Mouse (Mus musculus): ENCODE data around the gene Pmfbp1. TPM values are rescaled to one million over a fixed set of nuclear protein-coding genes. Genes with fewer than 3 reads are reported as not detected.
A peak's percentile ranks its signal among the peaks of the same experiment; 100 is the strongest.

Pmfbp1 gene
- total RNA-seq, 2 experiments from 2014 or later = not detected

DNA sequence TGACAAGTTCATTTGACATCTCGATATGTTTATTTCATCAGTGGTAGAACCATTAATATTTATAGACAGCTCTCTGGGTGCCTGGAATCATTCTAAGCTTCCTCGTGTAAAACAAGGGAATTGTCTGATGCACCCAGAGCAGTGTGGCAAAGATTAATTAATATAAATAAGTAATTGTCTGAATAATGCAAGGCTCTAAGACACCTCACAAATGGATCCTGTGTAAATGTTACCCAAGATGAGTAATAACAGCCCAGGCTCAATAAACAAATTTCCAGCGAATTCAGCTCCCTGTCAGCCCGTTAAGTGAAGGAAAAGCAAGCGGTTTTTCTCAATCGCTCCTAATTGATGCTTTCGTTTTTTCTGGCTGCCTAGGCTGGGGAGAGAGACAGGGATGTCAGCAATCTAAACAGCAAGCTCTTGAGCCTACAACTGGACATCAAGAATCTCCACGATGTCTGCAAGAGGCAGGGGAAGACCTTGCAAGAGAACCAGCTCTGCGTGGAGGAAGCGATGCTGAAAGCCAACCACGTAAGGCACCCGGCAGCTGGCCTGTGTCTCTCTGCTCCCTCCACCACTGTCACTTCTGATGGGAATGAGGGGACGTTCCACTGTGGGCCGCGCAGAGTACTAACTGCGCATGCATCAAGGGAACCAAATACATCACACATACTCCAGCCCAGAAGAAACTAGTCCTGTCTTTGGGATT lies 5.3 kb downstream of the Pmfbp1 start:
- no peak for DNase-seq

DNA sequence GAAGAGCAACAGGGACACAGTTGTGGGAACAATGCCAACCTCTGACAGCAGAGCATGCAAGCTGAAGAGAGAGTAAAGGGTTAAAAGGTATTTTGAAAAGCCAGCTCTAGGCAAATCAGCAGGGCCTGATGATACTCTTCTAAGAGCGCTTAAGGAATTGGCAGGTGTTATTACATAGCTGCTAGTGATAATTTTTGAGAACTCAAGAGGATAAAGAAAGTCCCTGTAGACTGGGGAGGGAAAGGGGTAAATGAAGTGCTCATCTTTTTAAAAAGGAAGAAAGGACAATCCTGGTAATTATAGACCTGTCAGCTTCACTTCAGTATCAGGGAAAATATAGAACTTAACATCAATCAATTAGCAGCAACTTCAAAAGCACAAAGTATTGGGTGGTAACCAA lies 9.7 kb downstream of the Pmfbp1 start:
- DNase-seq = no peak

DNA sequence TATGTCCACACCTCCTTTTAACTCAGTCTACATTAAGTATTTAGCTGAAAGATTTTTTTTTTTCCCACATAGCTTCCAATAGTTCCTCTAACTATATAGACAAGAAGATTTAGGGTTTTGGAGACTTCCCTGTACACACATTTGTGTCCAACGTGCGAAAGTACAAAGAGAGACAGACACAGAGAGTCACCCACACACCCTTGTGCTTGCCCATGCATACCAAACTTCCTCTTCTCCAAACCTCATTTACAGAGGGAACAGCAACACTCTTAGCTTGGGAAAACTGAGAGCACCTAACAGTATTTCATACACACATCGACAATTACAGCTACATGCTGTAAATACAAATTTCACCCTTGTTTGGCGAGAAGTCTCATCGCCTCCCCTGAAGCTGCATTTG lies 11.7 kb downstream of the Pmfbp1 start:
- no peak for DNase-seq

DNA sequence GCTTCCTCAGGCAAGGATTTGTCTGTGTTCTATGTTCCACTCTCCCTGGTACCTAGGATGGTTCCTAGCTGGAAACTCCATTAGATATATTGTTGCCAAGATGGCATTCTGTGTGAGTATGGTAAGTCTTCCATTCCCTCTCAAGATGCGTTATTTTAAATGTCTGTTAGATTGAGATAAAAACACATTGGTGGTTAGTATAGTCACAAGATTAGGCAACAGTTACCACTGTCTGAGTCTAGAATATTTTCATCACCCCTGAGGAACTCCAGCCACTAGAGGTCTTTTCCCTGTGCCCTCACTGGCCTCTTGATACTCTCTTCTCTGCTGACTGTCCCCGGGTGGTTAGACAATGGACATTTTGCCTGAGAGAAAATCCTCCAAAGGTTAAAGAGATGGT lies 30.2 kb downstream of the Pmfbp1 start:
- no peak for DNase-seq

DNA sequence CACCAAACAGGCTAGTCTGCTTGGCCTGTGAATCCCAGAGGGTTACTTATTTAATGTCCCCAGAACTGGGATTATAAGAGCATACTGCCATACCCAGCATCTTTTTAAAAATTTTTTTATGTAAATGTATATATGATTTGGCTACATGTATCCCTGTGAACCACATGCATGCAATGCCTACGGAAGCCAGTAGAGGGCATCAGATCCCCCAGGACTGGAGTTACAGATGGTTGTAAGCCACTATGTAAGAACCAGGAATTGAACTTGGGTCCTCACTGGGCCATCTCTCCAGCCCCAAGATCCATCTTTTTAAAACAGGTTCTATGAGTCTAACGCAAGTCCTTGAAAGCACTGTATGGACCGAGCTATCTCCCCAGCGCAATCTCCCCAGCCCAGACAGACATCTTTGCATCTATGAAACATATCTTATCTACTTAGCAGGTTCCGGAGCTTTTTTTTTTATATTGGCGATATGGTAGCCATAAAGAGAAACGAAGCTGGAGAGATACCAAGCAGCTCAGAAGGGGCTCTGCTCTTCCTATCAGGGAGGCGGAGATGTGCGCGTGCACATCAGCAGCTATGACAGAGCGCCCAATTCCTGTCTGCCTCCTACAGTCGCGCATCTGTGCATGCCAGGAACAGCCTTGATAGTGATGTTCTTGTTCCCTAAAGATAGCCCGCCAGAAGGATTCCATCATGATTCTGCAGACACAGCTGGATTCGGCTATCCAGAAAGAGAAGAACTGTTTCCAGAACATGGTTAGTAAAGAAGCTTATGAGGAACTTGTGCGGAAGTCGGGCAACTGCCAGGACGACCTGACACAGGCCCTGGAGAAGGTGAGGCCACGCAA lies 41.5 kb downstream of the Pmfbp1 start:
- no peak for DNase-seq

DNA sequence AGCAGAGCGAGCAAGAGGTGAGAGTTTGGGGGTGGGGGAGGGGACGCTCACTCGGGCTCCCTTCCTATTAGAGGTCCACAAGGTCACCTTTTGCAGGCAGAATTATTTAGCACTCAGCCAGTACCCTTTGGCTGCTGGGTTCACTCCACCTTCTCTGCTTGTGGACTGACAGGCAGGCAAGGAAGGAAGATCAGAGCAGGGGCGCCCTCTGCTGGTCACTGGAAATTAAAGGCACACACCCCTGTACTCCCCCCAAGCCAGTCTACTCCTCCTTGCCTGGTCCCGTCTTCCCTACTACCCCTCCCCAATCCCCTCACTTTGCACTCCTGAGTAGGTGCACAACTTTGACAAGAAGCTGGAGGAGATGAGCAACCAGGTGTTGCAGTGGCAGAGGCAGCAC lies 42.9 kb downstream of the Pmfbp1 start:
- DNase-seq = peak; percentile 38

DNA sequence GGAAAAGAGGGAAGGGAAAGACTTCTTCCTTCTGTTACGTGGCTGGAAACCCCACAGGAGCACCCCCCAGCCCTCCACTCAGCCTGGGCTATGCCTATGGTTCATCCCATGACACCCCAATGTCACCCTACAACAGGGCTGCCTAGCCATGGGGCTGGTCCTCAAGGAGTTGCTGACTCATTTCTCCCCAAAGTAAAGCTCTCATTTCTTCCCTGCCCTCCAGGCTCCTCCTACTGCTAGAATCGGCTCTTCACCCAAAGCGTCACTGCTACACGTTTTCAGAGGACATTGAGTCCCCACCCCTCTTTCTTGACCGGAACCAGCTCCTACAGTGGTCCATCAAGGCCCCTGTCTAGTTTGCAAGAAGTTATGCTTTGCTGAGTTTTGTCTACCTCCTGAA lies 48.3 kb downstream of the Pmfbp1 start:
- DNase-seq = no peak

DNA sequence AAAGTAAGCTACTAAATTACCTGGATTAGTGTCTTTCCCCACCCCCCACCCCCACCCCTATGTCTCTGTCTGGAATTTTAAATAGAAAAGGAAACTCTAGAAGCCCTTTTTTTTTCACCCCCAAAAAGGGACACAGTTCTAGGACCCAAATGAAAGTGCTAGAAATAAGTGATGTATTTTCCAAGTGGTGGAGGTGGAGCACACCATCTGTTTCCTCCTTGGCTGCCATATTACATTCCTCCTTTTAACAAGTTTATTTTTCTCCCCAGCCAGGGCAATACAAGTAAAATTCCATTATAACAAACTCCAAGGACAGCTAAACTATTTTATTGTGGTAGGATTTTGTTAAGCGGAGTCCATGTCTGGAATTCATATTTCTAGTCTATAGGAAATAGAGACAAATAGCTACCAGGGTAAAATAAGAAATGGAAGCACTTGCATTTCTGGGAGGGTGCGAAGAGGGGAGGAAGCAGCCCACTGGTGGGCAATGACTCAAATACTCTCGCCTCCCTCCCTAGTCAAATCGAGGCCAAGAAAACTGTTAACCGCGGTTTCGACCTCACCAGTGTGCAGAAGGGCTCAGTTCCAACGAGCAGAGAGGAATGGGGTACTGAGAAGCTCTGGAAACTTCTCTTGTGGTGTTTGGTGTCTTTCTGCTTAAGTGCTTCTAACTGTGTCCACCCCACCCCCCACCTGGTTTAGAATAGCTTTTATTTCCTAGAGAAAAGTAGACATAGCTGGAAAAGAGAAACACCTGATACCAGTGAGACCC lies 49.1 kb downstream of the Pmfbp1 start:
- no peak for DNase-seq

DNA sequence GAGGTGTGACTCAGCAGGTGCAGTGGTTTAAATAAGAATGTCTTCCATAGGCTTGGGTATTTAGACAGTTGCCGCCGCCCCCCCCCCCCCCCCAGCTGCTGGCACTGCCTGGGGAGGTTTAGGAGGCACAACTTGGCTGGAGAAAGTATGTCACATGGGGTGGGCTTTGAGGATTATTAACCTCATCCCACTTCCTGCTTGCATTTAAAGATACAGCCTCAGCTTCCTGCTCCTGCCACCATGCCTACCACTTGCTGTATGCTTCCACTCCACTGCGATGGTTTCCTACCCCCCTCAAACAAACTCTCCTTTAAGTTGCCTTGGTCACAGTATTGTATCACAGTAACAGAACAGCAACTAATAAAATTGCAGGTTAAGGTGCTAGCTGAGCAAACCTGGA lies 50.2 kb downstream of the Pmfbp1 start:
- DNase-seq = no peak

DNA sequence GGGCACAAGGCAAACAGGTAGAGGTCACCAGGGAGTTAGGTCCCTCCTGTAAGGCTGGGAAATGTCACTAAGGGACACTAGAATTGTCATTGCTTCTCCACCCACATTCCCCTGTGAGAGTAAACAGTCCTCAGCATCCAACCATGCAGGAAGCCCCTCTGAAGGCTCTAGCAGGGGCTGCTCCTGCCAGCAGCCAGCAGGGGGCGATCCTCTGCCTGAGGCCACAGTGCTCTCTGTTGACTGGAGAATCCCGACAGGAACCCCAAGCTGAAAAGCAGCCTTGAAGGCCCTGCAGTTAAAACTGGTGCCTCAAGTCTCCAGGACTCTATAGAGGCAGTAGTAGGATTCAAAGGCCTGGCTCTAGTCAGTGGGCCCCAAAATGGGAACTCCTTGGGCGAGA lies 57.8 kb downstream of the Pmfbp1 start:
- DNase-seq = no peak

DNA sequence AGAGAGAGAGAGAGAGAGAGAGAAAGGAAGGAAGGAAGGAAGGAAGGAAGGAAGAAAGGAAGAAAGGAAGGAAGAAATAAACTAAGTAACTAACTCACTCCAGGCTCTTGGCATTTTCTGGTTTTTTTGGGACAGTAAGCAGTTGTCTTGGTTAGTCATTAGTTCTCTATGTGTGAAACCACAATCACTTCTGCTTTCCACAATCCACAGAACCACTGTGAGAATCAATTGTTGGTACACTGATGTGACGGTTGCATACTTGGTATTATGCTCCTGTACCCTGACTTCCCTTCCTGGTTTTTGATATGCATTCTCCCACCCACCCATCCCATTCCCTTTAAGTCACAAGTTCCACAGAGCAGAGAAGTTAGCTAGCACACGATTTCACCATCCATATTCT lies 70.1 kb downstream of the Pmfbp1 start:
- no peak for DNase-seq

DNA sequence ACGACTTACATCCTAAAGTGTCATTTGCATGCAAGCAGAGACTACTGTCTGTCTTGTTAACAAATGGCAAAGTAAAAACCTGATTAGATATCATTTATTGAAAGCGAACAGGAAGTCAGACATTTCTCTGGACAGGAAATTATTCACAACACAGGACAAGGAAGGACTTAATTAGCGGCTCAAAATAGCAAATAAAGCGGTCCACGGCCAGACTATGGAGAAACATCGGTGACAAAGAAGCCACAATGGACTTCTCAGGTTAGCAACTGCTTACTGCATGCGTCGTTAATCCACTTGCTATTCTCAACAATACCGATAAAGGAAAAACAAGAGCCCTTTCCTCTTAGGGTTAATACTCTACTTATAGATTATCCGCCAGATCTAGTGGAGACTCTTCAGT lies 70.9 kb downstream of the Pmfbp1 start:
- DNase-seq = no peak

DNA sequence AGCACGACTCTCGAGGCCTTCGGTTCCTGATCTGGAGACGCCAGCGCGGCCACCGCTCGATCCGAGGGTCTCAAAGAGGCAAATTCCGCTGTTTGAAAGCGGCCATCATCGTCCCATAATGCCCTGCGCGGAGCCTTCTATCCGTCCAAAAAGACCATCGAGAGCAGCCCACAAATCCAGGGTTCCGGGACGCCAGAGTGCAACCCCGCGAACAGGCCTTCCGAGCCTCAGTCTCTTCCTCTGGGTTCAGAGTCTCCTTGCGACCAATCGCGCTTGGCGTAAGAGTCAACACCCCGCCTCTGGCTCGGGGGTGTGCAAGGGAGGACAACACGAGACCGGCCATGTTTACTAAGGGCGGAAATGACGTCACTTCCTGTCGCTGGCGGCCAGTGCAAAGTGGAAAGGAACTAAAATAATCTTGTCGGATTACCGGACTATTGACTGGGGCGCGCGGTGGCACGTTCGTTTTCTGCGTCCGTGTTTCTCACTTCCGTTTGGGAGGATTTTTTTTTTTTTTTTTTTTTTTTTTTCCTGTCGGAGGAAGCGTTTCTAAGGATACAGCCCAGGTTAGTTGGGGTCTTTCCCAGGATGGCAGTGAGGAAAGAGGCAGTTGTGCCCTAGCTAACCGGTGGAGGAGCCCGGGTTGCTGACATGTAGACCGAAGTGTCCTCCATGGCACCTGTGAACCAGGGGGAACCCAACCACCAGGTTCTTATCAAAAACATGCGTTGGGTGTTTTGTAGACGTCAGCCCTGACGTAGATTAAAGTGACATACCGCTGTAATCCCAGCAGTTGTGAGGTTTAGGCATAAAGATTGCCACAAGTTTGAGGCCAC lies 71.9 kb downstream of the Pmfbp1 start, which contains the start of the genes Dhx38 and Txnl4b:
Gene Dhx38, minus strand, starts transcription at position 364 of the 836 bp plus-strand sequence.
Gene Txnl4b, plus strand, starts transcription at position 395 of the 836 bp plus-strand sequence.
- DNase-seq = peak; percentile 99

DNA sequence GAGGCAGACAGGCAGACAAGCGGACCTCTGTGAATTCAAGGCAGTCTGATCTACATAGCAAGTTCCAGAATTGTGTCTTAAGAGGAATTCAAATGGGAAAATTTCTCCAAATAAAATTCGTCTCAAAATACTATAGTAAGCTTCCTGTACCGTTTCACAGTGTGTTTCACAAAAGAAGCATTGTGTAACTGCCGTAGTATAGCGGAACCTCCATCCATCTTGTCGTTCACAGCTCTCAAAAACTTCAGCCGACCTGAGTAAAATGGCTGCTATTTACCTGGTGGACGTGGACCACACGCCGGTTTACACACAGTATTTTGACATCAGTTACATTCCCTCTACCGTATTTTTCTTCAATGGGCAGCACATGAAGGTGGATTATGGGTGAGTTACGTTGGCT lies 77.3 kb downstream of the Pmfbp1 start:
- DNase-seq = no peak

DNA sequence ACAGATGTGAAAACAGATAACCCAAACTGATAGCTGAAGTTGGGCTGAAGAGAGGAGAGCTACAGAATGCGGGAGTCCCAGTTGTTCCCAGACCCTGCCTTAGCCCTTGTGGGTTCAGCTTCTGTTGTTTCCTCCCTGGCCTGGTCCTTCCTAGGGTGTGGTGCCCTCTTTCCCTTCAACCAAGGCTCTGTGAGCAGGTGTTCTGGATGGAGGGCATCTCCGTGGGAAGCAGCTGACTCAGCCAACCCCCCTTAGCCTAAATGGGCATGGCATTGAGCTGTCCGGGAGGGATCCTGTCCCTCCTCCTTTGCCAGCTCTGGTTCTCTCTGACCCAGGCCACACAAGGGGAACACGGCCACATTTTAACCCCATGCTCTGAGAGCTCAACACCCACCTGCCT lies 82.5 kb downstream of the Pmfbp1 start:
- no peak for DNase-seq

DNA sequence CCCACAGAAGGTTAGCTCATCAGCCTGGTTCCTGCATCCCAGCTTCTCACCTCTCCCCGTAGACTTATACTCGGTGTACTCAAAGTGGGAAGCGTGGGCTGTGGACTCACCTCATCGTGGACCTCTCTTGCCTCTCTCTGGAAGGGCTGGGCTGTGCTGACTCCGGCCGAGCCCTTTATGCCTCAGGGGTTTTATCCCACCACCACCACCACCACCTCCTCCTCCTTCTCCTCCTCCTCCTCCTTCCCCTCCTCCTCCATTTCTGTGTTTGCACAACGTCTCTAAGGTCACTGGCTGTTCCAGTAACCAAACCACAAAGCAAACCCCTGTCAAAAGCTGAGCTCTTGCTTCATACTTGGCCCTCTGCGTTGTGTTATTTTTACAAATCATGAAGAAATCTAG lies 85.1 kb downstream of the Pmfbp1 start, which contains the start of gene Hp:
Gene Hp, minus strand, starts transcription at position 273 of the 402 bp plus-strand sequence.
- DNase-seq = no peak

DNA sequence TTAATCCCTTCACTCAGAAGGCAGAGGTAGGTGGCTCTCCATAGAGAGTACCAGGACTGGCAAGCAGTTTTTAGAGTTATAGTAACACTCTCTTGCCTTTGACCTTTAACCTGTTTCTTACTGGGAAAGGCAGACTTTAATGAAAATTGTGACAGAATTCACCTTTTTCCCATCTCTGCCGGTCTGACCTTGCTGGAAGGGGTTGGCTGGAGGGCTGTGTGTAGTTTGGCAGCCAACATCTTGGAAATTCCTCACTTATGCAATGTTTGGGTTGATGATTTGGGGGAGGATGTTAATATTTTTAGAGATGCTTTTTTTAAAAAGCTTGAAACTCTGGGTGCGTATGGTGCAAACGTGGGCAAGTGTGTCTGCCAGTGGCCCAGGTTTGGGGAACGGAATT lies 90.5 kb downstream of the Pmfbp1 start:
- DNase-seq = no peak

DNA sequence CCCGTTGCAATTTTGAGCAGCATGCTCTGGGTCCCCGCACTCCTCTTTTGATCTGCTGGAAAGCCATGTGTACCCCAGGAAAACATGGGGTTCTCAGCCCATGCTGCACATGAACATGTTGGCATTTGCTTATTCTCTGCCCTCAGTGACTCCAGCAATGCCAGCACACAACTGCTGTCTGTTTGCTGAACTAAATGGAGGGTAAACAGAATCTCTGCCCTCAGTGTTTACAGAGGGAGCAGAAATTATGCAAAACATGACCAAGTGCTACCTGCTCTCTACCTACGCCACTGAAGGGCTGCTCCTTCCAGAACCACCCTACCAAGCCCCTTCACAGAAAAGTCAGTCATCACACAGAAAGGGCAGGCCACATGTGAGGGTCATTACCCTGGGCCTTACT lies 91.0 kb downstream of the Pmfbp1 start:
- DNase-seq = no peak

DNA sequence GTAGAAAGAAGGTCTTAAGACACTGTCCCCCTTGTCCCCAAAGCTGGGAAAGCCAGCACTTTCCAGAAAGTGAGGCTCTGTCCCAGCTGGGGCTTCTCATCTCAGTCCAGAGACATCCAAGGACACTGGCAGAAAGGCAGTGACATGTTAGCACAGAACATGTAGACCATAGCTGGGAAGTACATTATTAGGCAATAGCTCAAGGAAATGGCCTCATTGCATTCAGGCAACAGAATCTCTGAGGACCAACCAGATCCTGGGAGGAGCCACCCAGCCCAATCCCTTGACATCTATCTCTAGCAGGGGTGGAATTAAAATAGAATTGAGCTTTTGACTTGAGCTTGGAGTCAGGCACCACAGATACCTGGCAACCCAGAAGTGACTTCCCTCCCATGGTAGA lies 91.8 kb downstream of the Pmfbp1 start:
- no peak for DNase-seq

DNA sequence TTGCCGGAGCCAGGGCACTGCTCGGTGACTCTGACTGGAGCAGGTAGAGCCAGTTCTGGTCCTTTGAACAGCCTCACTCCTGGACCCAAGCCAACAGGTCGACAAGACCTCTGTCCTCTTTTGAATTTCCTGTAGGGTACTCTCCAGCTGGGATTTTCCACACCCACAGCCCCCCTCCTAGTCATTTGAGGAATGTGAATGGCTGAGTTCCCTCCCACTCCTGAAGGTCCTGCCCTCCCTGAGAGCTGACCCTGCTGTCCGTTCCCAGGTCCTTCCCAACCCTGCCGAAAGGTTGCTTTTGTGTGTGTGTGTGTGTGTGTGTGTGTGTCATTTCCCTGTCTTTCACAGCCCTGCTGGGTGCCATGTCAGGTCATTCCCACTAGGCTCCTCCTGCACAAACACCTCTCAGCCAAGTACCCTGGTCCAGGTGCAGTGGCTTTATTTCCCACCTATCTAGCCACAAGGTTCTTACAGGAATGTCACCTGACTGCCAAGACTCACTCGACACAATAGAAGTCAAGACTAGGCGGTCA lies 93.2 kb downstream of the Pmfbp1 start:
- no peak for DNase-seq

DNA sequence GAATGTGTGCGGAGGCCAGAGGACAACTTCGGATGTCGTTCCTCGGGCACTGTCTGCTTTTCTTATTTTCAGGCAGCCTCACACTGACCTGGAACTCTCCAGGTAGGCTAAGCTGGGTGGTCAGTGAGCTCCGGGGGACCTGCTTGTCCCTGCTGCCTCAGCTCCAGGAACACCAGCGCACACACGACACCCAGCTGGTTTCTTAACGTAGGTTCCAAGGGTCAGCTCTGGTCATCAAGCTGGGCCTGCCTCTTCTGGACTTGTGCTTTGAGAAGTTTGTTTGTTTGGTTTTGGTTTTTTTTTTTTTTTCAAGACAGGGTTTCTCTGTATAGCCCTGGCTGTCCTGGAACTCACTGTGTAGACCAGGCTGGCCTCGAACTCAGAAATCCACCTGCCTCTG lies 97.1 kb downstream of the Pmfbp1 start:
- DNase-seq = no peak

DNA sequence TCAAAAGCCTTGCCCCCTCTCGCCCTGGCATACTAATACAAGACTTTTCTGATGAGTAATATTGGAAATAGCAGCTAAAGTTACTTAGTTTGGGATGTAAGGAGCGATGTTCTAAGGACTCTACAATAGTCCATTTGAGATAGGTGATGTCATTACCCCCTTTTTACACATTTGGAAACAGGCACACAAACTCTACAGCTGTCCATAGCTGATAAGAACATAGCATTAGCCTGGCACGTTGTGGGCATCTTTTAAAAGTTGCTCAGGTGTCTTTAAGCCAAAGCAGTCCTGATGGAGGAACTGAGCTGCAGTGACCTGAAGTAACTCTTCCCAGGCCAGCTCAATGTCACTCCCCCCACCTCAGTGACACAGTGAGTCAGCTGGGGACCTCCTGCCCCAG lies 97.5 kb downstream of the Pmfbp1 start:
- no peak for DNase-seq

Measured in gastrocnemius, postnatal 25 days (tissue).